Mouse (Mus musculus): ENCODE results near the gene Morc2b. TPM values are rescaled to one million over a fixed set of nuclear protein-coding genes. Genes with fewer than 3 reads are reported as not detected.
"Not testable (repeated sequence)": the region's sequence is repeated elsewhere in the genome, so short reads cannot be mapped to it uniquely, and the experiment has no call there.

Gene Morc2b
- polyA plus RNA-seq (2015; fragmentation: Nextera tagmentation; extraction: Ambion mirVana), result 0.10 TPM in 1 of 2 replicates, not detected in the other

DNA sequence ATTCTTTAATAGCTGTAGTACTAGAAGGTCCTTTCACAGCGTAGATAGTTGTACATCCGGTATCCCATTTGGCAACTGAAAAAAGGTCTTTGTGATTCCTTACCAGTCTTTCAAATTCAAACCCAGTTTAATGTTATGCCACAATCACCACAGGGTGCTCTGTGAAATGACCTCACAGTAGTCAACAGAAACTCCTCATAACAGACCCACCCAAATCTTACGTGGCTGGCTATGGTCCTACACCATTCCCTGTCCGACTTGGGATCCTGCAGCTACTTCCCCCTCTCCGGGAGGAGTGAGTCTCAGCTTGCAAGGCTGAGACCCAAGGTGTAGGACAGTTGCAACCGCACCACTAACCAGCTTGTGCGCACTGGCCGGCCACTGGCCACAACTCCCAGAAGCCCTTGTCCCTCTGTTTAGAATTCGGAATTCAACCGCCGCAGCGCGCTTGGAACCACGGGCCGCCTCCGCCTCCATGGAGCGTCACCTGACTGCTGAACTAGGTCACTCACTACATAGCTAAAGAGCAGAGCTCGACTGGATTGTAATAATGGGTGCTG lies at the start of gene Morc2b:
Morc2b (minus strand) TSS at position 423 of the 560 bp plus-strand sequence.
- H3K4me1 ChIP-seq, result no peaks in the 10 kb centered on the region
- no peaks in the 10 kb centered on the region for H3K27me3 ChIP-seq (replicated peaks)
- H3K36me3 ChIP-seq, result no peaks in the 10 kb centered on the region
- 67% methylated on average over 18 of the region's 18 CpGs for WGBS
- H3K4me3 ChIP-seq, result no peak within 1 kb of the TSS
- no peak within 1 kb of the TSS for H3K9ac ChIP-seq
- no peak for ATAC-seq (ENCODE audit: extremely low read depth, insufficient number of reproducible peaks, low FRiP score, low TSS enrichment)
- no peak within 1 kb of the TSS for H3K27ac ChIP-seq (replicated peaks)
- no peak within 1 kb of the TSS for H3K4me2 ChIP-seq
- no peaks in the 10 kb centered on the region for H3K9me3 ChIP-seq

- not testable (repeated sequence) for H3K4me2 ChIP-seq; ATAC-seq (ENCODE audit: extremely low read depth, insufficient number of reproducible peaks, low FRiP score, low TSS enrichment); H3K36me3 ChIP-seq; H3K9ac ChIP-seq; H3K4me1 ChIP-seq; H3K27me3 ChIP-seq (replicated peaks); H3K9me3 ChIP-seq; H3K27ac ChIP-seq (replicated peaks); H3K4me3 ChIP-seq
- 65% methylated on average over 1 of the region's 1 CpGs for WGBS
Measured at GRCm38 (mm10) chr17:33168147-33168546, 28.7 kb upstream of the Morc2b start, which contains the start of gene Olfr55. TSS of gene Olfr55 (plus strand) at chr17:33168447.

DNA sequence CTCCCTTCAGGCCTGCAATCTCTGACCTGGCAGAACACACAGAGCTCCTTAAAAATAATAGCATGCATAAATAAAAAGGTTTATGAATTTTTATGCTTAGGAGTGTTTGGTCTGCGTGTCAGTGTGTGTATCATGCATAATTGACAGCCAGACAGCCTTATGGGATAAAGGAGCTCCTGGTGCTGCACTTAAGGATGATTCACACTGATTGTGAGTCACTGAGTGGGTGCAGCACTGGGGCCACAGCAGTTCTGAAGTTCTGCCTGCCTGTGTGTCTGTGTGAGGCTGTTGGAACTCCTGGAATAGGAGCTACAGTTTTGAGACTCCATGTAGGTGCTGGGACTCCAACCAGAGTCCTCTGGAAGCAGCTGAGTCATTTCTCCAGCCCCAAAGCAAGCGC lies 13.2 kb downstream of the Morc2b start:
- Histone ChIP-seq H3K4me3 (no peak overlapping the region), H3K27ac (replicated peaks) (no peak overlapping the region), H3K4me2 (no peak overlapping the region), H3K9ac (no peak overlapping the region), H3K27me3 (replicated peaks) (no peaks in the 10 kb centered on the region), H3K4me1 (no peaks in the 10 kb centered on the region), H3K9me3 (0 out of 2 replicates have a peak, but pooled peaks cover 3% of the 10 kb centered on the region), H3K36me3 (no peaks in the 10 kb centered on the region)
- ATAC-seq (ENCODE audit: extremely low read depth, insufficient number of reproducible peaks, low FRiP score, low TSS enrichment), result no peak
- 51% methylated on average over 2 of the region's 2 CpGs for WGBS

DNA sequence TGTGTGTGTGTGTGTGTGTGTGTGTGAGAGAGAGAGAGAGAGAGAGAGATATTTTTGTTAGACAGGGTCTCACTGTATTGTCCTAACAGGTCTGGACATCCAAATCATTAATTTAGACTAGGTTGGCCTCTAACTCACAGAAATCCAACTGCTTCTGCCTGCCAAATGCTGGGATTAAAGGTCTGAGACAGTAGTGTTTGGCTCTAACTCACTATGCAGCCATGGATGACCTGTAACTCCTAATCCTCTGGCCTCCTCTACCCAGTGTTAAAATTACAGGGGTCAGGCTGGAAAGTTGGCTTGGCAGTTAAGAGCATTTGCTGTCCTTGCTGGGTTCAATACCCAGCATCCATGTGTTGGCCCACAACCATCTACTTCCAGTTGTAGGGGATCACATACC lies 14.9 kb downstream of the Morc2b start:
- H3K4me3 ChIP-seq, result no peak overlapping the region
- H3K27ac ChIP-seq (replicated peaks), result no peak overlapping the region
- no peaks in the 10 kb centered on the region for H3K4me1 ChIP-seq
- H3K27me3 ChIP-seq (replicated peaks), result no peaks in the 10 kb centered on the region
- H3K9me3 ChIP-seq, result 0 out of 2 replicates have a peak, but pooled peaks cover 3% of the 10 kb centered on the region
- no peak overlapping the region for H3K9ac ChIP-seq
- no peaks in the 10 kb centered on the region for H3K36me3 ChIP-seq
- ATAC-seq (ENCODE audit: extremely low read depth, insufficient number of reproducible peaks, low FRiP score, low TSS enrichment), result no peak
- H3K4me2 ChIP-seq, result no peak overlapping the region

DNA sequence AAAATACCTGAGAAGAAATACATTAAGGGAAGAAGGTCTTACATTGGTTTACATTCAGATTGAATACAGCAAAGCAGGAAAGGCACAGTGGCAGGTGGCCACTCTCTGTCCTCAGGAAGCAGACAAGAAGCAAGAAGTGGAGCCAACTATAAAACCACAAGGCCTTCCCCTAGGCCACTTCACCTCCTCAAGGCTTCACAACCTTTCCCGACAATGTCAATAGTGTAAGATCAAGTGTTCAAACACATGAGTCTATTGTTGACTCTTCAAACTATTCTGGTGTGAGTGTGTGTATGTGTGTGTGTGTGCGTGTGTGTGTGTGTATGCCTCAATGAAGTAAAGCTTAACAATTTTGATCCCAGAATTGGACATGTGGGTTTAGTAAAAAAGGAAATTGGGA lies 42.1 kb downstream of the Morc2b start:
- ATAC-seq (ENCODE audit: extremely low read depth, insufficient number of reproducible peaks, low FRiP score, low TSS enrichment), result no peak
- no peaks in the 10 kb centered on the region for H3K9me3 ChIP-seq
- H3K4me1 ChIP-seq, result peaks cover 8% of the 10 kb centered on the region
- no peak overlapping the region for H3K9ac ChIP-seq
- no peak overlapping the region for H3K4me2 ChIP-seq
- no peaks in the 10 kb centered on the region for H3K27me3 ChIP-seq (replicated peaks)
- no peaks in the 10 kb centered on the region for H3K36me3 ChIP-seq
- H3K4me3 ChIP-seq, result no peak overlapping the region
- H3K27ac ChIP-seq (replicated peaks), result no peak overlapping the region
- WGBS, result 80% methylated on average over 2 of the region's 2 CpGs

DNA sequence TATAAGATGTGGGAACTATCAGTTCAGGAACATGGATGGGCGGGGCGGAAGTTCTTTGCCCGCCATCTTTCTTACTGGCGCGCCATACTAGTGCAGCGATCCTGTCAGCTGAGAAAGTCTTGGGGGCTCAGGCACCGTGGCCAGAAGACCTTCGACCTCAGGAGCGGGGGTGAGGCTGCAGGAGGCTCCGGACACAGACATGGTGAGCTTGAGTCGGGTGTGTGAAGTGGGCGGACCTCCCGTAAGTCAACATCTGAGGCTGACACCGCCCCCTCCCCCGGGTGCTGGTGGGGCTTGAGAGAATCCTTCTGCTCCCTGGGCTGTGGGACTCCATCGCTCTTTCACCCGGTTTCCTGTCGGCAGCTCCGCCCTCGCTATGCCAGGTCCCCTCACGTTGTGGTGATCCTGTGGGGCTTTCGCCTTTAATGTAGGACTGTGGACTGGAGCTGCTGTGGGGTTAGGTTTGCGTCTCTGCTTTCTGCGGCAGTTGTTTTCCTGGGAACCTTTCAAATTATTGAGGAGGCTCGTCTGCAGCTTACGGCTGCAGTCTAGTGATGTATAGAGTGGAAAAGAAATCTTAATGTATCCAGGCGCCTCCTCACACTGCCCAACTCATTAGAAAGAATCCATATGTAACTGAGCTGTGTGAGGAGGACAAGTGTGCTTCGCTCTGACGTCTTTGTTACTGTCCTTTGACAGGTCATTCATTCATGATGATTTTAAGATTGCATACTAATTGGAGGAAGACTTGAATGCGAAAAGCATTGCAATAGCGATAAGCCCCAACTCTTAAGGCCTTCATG lies 46.9 kb downstream of the Morc2b start:
- peaks cover 13% of the 10 kb centered on the region for H3K4me1 ChIP-seq
- no peaks in the 10 kb centered on the region for H3K27me3 ChIP-seq (replicated peaks)
- peak overlapping the region; percentile 79 for H3K4me3 ChIP-seq
- peak; percentile 53; the same call in 1 of the 2 replicates for ATAC-seq (ENCODE audit: extremely low read depth, insufficient number of reproducible peaks, low FRiP score, low TSS enrichment)
- no peaks in the 10 kb centered on the region for H3K9me3 ChIP-seq
- H3K36me3 ChIP-seq, result no peaks in the 10 kb centered on the region
- peak overlapping the region; percentile 90 for H3K27ac ChIP-seq (replicated peaks)
- peak overlapping the region; percentile 87 for H3K9ac ChIP-seq
- H3K4me2 ChIP-seq, result peak overlapping the region; percentile 75
- WGBS, result 2% methylated on average over 31 of the region's 31 CpGs

DNA sequence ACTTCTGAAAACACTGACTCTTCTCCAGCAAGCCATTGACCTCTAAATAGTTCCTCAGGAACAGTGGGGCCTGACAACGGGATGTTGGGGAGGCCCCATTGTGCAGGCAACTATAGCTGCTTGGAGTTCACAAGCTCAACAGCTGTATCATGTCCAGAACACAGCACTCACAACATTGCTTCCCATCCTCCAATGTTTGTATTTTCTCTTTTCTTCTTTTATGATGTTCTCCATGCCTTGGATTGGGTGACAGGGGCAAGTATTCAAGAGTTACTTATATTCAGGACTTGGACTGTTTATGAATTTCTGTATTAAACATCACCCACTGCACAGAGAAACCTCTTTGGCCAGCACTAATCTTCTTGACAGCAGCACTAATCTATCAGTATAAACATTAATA lies 47.9 kb downstream of the Morc2b start:
- no peaks in the 10 kb centered on the region for H3K36me3 ChIP-seq
- no peak overlapping the region for H3K27ac ChIP-seq (replicated peaks)
- H3K27me3 ChIP-seq (replicated peaks), result no peaks in the 10 kb centered on the region
- no peak overlapping the region for H3K9ac ChIP-seq
- H3K4me3 ChIP-seq, result no peak overlapping the region
- ATAC-seq (ENCODE audit: extremely low read depth, insufficient number of reproducible peaks, low FRiP score, low TSS enrichment), result no peak
- no peaks in the 10 kb centered on the region for H3K9me3 ChIP-seq
- H3K4me1 ChIP-seq, result peaks cover 13% of the 10 kb centered on the region
- H3K4me2 ChIP-seq, result no peak overlapping the region
- WGBS, result 87% methylated on average over 1 of the region's 1 CpGs

GRCm38 (mm10) chr17:33089220-33089949 lies 50.1 kb downstream of the Morc2b start, which contains the start of gene Zfp563:
TSS of gene Zfp563 (plus strand) at chr17:33089310.
- 5% methylated on average over 34 of the region's 34 CpGs for WGBS
- H3K9me3 ChIP-seq, result no peaks in the 10 kb centered on the region
- peak within 1 kb of the TSS; percentile 80 for H3K4me2 ChIP-seq
- peak; percentile 86 for ATAC-seq (ENCODE audit: extremely low read depth, insufficient number of reproducible peaks, low FRiP score, low TSS enrichment)
- peak within 1 kb of the TSS; percentile 89 for H3K9ac ChIP-seq
- H3K4me3 ChIP-seq, result peak within 1 kb of the TSS; percentile 74
- H3K27me3 ChIP-seq (replicated peaks), result no peaks in the 10 kb centered on the region
- peaks cover 13% of the 10 kb centered on the region for H3K4me1 ChIP-seq
- no peaks in the 10 kb centered on the region for H3K36me3 ChIP-seq
- peak within 1 kb of the TSS; percentile 90 for H3K27ac ChIP-seq (replicated peaks)

- Histone ChIP-seq H3K4me3 (no peak within 1 kb of the TSS), H3K4me2 (no peak within 1 kb of the TSS), H3K27me3 (replicated peaks) (no peaks in the 10 kb centered on the region; the same call in 1 of the 2 replicates), H3K4me1 (no peaks in the 10 kb centered on the region), H3K9ac (no peak within 1 kb of the TSS), H3K9me3 (no peaks in the 10 kb centered on the region), H3K36me3 (no peaks in the 10 kb centered on the region), H3K27ac (replicated peaks) (no peak within 1 kb of the TSS)
- WGBS, result 36% methylated on average over 1 of the region's 1 CpGs
- ATAC-seq (ENCODE audit: extremely low read depth, insufficient number of reproducible peaks, low FRiP score, low TSS enrichment), result no peak
Measured at GRCm38 (mm10) chr17:33067958-33068357, 71.5 kb downstream of the Morc2b start, which contains the start of gene 4921501E09Rik. TSS of gene 4921501E09Rik (minus strand) at chr17:33068058.

Measured in heart, embryonic 13.5 days (tissue).